Mouse (Mus musculus) midbrain, embryonic 11.5 days (tissue): ENCODE results near the gene Emsy. TPM values are rescaled to one million over a fixed set of nuclear protein-coding genes. Genes with fewer than 3 reads are reported as not detected.

Experiments used
- polyA plus RNA-seq: library from polyadenylated mRNA; unstranded; fragments of >200 nt; fragmentation: Nextera tagmentation; extraction: Ambion mirVana; gene quantifications from 2 replicates; pipeline ENCODE4 v1.2.1, GENCODE M21; 2014

The Emsy gene
- polyA plus RNA-seq, 1 experiment from 2014 or later: 67.9 TPM

Other genes with a start within 250 kb of the Emsy start
- not detected in 2 replicates for gene Gucy2d, start 216.4 kb downstream of the Emsy start, polyA plus RNA-seq
- 4.3 TPM in 2 replicates for gene Lrrc32, start 167.5 kb downstream of the Emsy start, polyA plus RNA-seq
- 91.3 and 95.2 TPM in 2 replicates for gene Thap12, start 46.3 kb upstream of the Emsy start, polyA plus RNA-seq
- gene Wnt11, start 178.3 kb upstream of the Emsy start, polyA plus RNA-seq: 0.61 and 0.71 TPM in 2 replicates